Mouse (Mus musculus) neural tube, embryonic 12.5 days (tissue): Measurements from ENCODE around the gene Grk2. TPM values are rescaled to one million over a fixed set of nuclear protein-coding genes. Genes with fewer than 3 reads are reported as not detected.

Experiments used
- ATAC-seq: fragments of 200-750 bp; cut with Nextera tagmentation; 2 replicates; pipeline ENCODE4 v1.8.0; 2017; ENCODE audit warnings: low read depth, mild to moderate bottlenecking, moderate TSS enrichment, moderate library complexity; ENCODE audit not compliant: low FRiP score
- H3K27ac ChIP-seq: fragments of 300-500 bp; sonication (generic); 2 replicates; pipeline ENCODE4 v1.5.1; 2016
- H3K27me3 ChIP-seq: fragments of 300-500 bp; sonication (generic); replicated peaks from 2 replicates; pipeline ENCODE4 v1.6.1; 2016; ENCODE audit warnings: mild to moderate bottlenecking
- H3K36me3 ChIP-seq: fragments of 300-500 bp; sonication (generic); 2 replicates; pipeline ENCODE4 v1.6.1; 2016; ENCODE audit warnings: mild to moderate bottlenecking
- H3K4me1 ChIP-seq: fragments of 300-500 bp; sonication (generic); 2 replicates; pipeline ENCODE4 v1.6.1; 2016
- H3K4me2 ChIP-seq: fragments of 300-500 bp; sonication (generic); replicated peaks from 2 replicates; pipeline ENCODE4 v1.6.1; 2016; ENCODE audit warnings: mild to moderate bottlenecking
- H3K4me3 ChIP-seq: fragments of 300-500 bp; sonication (generic); 2 replicates; pipeline ENCODE4 v1.5.1; 2016
- H3K9ac ChIP-seq: fragments of 300-500 bp; sonication (generic); 2 replicates; pipeline ENCODE4 v1.6.1; 2016; ENCODE audit warnings: mild to moderate bottlenecking
- H3K9me3 ChIP-seq: fragments of 300-500 bp; sonication (generic); 2 replicates; pipeline ENCODE4 v1.6.1; 2016; ENCODE audit warnings: mild to moderate bottlenecking
- WGBS: fragments of 180-500 bp; shearing (Covaris S2); methylation state at CpG from one replicate; pipeline ENCODE4 v1.1.7; 2016; 5-methylcytosine and 5-hydroxymethylcytosine counted together
- polyA plus RNA-seq: library from polyadenylated mRNA; unstranded; fragments of >200 nt; fragmentation: Nextera tagmentation; extraction: Ambion mirVana; gene quantifications from 2 replicates; pipeline ENCODE4 v1.2.1, GENCODE M21; 2016

Grk2 gene
- polyA plus RNA-seq, 1 experiment from 2014 or later: 21.2 TPM

DNA sequence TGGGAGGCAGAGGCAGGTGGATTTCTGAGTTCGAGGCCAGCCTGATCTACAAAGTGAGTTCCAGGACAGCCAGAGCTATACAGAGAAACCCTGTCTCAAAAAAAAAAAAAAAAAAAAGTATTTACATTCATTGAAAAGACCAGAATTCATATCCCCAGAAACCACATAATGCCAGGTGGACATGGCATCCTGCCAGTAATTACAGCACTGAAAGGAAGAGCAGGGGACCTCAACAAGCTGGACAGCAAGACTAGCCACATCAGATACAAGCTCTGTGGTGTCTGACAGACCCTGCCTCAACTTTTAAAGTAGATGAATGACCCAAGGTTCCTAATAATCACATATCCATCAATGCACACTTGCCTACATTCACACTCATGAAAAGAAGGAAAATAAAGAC is 15.6 kb upstream of the Grk2 start:
- no peak overlapping the region for H3K4me3 ChIP-seq
- no peaks in the 10 kb centered on the region for H3K4me1 ChIP-seq
- no peak for ATAC-seq
- H3K9ac ChIP-seq: no peak overlapping the region
- no peak overlapping the region for H3K4me2 ChIP-seq
- no peaks in the 10 kb centered on the region for H3K27me3 ChIP-seq
- 100% methylated on average over 1 of the region's 1 CpGs for WGBS
- H3K36me3 ChIP-seq: peaks cover 90% of the 10 kb centered on the region
- no peak overlapping the region for H3K27ac ChIP-seq
- H3K9me3 ChIP-seq: no peaks in the 10 kb centered on the region

DNA sequence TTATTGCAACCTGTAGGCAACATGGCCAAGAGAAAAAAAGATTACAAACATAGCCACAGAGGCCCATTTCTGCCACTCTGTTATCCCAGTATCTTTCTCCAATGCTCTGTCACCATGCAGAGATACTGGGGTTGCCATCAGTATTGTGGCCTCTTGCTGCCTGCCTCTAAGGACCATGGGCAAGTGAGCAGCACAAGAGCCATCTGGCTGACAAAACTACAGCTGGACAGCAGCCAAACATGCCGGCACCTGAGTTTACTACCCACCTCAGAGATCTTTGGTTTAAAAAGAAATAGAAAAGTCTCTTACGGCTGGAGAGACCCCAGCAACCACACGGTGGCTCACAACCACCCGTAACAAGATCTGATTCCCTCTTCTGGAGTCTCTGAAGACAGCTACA is 13.2 kb upstream of the Grk2 start:
- Histone ChIP-seq H3K27ac (no peak overlapping the region), H3K4me1 (no peaks in the 10 kb centered on the region), H3K27me3 (no peaks in the 10 kb centered on the region), H3K9ac (no peak overlapping the region), H3K4me3 (no peak overlapping the region), H3K4me2 (no peak overlapping the region), H3K9me3 (no peaks in the 10 kb centered on the region), H3K36me3 (peaks cover 77% of the 10 kb centered on the region)
- no peak for ATAC-seq
- WGBS: 90% methylated on average over 4 of the region's 4 CpGs

DNA sequence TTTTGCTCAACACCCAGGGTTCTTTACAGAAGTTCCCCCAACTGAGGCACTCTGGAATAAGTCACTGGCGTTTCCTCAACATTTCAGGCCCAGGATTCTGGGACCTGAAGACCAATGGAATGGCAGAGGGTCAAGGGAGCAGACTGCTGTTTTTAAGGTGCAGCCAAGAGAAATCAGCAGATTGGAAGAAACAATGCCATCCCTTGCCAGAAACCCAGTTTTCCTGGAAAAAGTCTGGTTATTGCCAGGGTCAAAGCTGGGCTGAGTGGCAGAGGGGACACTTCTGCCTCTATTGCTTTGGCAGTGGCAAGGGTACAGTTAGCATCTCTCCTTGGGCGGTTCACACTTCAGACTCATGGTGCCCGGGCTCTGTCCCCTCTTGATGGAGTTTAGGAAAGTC is 11.2 kb upstream of the Grk2 start:
- H3K4me2 ChIP-seq: no peak overlapping the region
- H3K4me1 ChIP-seq: no peaks in the 10 kb centered on the region
- H3K9ac ChIP-seq: no peak overlapping the region
- H3K9me3 ChIP-seq: no peaks in the 10 kb centered on the region
- H3K27ac ChIP-seq: no peak overlapping the region
- peaks cover 71% of the 10 kb centered on the region for H3K36me3 ChIP-seq
- no peak for ATAC-seq
- H3K27me3 ChIP-seq: no peaks in the 10 kb centered on the region
- no peak overlapping the region for H3K4me3 ChIP-seq
- WGBS: 95% methylated on average over 3 of the region's 3 CpGs

DNA sequence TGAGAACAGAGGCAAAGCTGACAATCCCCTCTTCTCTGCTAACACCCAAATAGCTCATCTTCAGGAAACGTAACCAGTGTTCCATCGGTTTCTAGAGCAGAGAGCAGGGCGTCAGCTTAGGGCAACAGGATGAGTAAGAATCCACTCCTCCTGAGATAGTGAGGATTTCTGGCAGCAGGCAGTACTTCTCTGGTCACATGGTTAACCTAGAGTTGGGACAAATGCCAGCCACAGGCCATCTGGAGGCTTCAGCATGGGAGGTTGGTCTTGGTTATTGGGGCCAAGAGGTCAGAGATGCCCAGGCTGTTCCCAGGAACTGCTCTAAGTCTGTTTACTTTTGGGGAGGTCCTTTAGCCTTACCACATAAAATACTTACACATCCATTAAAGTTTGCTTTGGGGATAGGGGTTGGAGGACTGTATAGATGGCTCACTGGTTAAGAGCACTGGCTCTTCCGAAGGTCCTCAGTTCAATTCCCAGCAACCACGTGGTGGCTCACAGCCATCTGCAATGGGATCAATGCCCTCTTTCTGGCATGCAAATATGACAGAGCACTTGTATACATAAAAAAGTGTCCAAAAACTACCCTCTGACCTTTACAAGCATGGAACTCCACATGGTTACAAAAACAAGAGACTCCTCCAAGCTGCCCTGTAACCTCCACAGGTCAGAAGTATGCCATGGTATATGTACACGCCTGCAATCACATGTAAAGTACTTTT is 9.4 kb upstream of the Grk2 start:
- H3K36me3 ChIP-seq: peaks cover 55% of the 10 kb centered on the region
- no peak overlapping the region for H3K9ac ChIP-seq

DNA sequence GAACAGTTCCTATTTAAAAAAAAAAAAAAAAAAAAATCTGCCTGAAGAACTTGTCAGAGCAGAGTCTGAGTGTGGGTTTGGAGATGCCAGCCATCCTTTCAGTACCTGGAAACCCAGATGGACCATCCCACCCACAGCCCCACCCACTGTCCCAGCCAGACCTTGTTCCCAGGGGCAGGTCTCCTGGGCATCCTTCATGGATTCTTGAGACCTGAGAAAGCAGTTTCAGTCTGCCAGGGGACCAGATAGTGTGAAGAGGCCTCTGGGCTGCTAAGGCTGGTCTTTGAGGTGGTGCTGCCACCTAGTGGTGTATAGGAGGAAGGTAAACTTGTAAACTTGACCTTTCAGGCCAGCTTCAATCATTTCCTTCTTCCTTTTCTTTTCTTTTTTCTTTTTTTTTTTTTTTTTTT is 3.8 kb upstream of the Grk2 start:
- no peaks in the 10 kb centered on the region for H3K27me3 ChIP-seq
- no peak overlapping the region for H3K4me2 ChIP-seq
- H3K9ac ChIP-seq: no peak overlapping the region
- peaks cover 12% of the 10 kb centered on the region for H3K4me1 ChIP-seq
- H3K9me3 ChIP-seq: no peaks in the 10 kb centered on the region
- no peak for ATAC-seq
- H3K36me3 ChIP-seq: peaks cover 10% of the 10 kb centered on the region; the same call in 1 of the 2 replicates
- H3K4me3 ChIP-seq: no peak overlapping the region
- no peak overlapping the region for H3K27ac ChIP-seq

More for the DNA sequence above, 9.4 kb upstream of the Grk2 start:
- no peak for ATAC-seq
- Histone ChIP-seq H3K9me3 (no peaks in the 10 kb centered on the region), H3K4me2 (no peak overlapping the region), H3K27ac (no peak overlapping the region), H3K27me3 (no peaks in the 10 kb centered on the region), H3K4me3 (no peak overlapping the region), H3K4me1 (no peaks in the 10 kb centered on the region)
- WGBS: 87% methylated on average over 6 of the region's 6 CpGs

DNA sequence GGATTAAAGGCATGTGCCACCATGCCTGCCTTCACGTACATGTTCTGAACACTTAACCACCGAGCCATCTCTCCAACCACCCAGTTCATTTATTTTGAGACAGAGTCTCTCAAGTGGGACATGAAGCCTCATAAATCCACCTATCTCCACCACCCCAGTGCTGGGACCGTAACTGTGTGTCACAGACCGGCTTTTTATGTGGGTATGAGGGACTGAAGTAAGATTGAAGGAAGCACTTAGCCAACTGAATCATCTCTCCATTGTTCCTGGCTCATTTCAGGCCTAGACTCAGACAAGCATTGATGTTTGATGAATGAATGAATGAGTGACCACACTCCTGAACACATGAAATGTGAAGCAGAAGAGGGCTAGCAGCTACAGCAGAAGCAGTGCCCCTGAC is 3.3 kb upstream of the Grk2 start:
- no peaks in the 10 kb centered on the region for H3K9me3 ChIP-seq
- no peak overlapping the region for H3K9ac ChIP-seq
- H3K27me3 ChIP-seq: no peaks in the 10 kb centered on the region
- ATAC-seq: no peak
- H3K27ac ChIP-seq: no peak overlapping the region
- H3K4me2 ChIP-seq: no peak overlapping the region
- H3K4me1 ChIP-seq: peaks cover 17% of the 10 kb centered on the region
- peaks cover 10% of the 10 kb centered on the region; the same call in 1 of the 2 replicates for H3K36me3 ChIP-seq
- 96% methylated on average over 4 of the region's 4 CpGs for WGBS
- no peak overlapping the region for H3K4me3 ChIP-seq

DNA sequence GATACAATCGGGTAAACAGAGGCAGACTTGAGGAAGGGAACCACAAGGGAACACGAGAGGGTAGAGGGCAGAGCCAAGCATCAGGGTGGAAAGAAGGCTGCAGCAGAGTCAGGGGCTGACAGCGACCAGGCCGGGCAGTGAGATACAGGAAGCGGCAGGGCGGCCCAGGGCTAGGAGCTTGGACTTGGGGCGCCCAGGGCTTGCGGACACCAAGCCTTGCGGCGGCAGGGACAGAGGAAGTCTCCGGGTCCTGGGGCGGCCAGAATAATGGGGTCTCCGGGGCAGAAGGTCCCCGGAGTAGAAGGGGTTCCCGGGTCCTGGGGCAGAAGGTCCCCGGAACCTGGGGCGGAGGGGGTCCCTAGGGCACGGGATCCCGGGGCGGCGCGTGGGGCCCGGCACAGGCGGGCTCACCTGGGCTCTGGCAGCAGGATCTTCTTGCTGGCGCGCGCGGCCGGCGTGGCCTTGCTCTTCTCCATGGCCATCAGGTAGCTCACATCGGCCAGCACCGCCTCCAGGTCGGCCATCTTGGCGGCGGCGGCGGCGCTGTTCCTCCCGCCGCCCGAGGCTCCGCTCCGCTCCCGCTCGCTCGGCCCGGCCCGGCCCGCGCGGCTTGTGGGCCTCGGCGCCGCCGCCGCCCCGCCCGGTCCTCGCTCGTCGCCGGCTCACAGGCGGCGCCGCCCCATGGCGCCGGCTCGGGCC is 382 bp downstream of the Grk2 start:
- Histone ChIP-seq H3K9ac (peak overlapping the region; percentile 89), H3K9me3 (no peaks in the 10 kb centered on the region), H3K4me1 (peaks cover 54% of the 10 kb centered on the region), H3K4me3 (peak overlapping the region; percentile 93), H3K36me3 (no peaks in the 10 kb centered on the region), H3K4me2 (peak overlapping the region; percentile 79), H3K27me3 (no peaks in the 10 kb centered on the region), H3K27ac (peak overlapping the region; percentile 64; the same call in 1 of the 2 replicates)
- WGBS: under 1% methylated on average over 64 of the region's 68 CpGs
- peak; percentile 70 for ATAC-seq

DNA sequence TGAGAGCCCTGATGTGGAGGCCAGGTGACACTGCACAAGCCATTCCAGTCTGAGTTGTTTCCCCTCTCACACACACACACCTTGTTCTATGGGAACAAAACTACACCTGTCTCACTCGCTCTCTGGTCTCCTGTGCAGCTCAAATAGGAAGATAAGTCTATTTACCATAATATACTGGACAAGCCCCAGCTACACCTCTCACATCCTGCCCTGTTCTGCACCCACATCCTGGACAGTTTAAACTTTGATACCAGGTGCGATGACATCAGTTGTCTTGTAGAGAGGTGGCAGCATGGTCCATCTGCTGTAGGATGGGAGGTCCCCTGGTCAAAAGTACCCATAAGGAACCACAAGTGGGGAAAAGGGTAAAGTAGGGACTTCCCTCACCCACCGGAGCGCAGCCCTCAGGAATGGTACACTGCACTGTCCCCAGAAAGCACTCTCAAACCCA is 1.1 kb downstream of the Grk2 start:
- Histone ChIP-seq H3K27ac (no peak overlapping the region), H3K9me3 (no peaks in the 10 kb centered on the region), H3K9ac (peak overlapping the region; percentile 89), H3K27me3 (no peaks in the 10 kb centered on the region), H3K4me3 (peak overlapping the region; percentile 93), H3K4me1 (peaks cover 61% of the 10 kb centered on the region), H3K36me3 (no peaks in the 10 kb centered on the region), H3K4me2 (peak overlapping the region; percentile 79)
- WGBS: 62% methylated on average over 4 of the region's 4 CpGs
- ATAC-seq: no peak

DNA sequence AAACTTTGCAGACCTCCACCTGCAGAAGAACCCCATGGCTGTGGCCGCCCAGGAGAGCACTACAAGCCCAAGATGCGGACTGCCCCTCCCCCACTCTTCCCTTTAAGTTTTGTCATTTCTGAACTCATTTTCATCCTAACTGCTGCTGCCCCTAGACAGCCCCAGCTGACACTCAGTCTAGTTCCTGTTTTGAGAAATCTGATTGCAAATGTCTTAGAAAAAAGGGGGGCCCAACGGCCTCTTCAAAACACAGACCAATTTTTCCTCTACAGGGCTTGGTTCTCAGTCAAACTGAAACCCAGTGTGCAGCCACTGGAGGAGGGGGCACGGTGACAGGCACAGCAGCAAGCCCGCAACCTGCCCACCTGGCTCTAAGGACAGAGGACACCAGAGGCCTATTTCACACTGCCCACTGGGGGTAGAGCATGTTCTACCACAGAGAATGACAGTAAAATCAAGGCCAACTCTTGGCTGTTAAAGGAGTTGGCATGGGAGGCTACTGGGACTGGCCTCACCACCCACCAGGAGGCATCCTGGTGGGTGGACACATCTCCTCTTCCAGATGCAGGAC is 1.7 kb downstream of the Grk2 start:
- no peaks in the 10 kb centered on the region for H3K36me3 ChIP-seq
- H3K9ac ChIP-seq: no peak overlapping the region
- peak overlapping the region; percentile 79 for H3K4me2 ChIP-seq
- no peak overlapping the region for H3K27ac ChIP-seq
- no peaks in the 10 kb centered on the region for H3K27me3 ChIP-seq
- H3K9me3 ChIP-seq: no peaks in the 10 kb centered on the region
- WGBS: 87% methylated on average over 5 of the region's 5 CpGs
- H3K4me3 ChIP-seq: peak overlapping the region; percentile 93; the same call in 1 of the 2 replicates
- peaks cover 63% of the 10 kb centered on the region for H3K4me1 ChIP-seq
- ATAC-seq: no peak

DNA sequence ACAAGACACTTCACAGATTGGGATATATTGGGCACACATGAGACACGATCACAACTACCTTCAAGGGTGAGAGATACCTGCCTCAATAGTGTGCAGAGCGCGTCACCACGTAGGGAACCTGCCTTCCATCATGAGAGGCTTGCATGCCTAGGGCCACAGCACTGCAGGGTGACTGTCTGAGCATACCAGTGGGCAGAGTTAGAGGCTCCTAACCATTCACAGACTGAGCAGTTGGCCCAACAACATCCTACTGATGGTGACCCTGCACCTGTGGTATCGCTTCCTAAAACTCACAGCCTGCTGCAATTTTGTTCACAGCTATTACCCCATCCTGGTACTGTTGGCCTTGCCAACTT is 2.4 kb downstream of the Grk2 start:
- H3K9me3 ChIP-seq: no peaks in the 10 kb centered on the region
- H3K27me3 ChIP-seq: no peaks in the 10 kb centered on the region
- no peak overlapping the region for H3K27ac ChIP-seq
- peak overlapping the region; percentile 79; the same call in 1 of the 2 replicates for H3K4me2 ChIP-seq
- H3K9ac ChIP-seq: 0 out of 2 replicates have a peak overlapping the region, but pooled peaks have one; percentile 30
- H3K4me3 ChIP-seq: no peak overlapping the region
- peaks cover 63% of the 10 kb centered on the region for H3K4me1 ChIP-seq
- H3K36me3 ChIP-seq: no peaks in the 10 kb centered on the region
- ATAC-seq: no peak
- 94% methylated on average over 5 of the region's 5 CpGs for WGBS

DNA sequence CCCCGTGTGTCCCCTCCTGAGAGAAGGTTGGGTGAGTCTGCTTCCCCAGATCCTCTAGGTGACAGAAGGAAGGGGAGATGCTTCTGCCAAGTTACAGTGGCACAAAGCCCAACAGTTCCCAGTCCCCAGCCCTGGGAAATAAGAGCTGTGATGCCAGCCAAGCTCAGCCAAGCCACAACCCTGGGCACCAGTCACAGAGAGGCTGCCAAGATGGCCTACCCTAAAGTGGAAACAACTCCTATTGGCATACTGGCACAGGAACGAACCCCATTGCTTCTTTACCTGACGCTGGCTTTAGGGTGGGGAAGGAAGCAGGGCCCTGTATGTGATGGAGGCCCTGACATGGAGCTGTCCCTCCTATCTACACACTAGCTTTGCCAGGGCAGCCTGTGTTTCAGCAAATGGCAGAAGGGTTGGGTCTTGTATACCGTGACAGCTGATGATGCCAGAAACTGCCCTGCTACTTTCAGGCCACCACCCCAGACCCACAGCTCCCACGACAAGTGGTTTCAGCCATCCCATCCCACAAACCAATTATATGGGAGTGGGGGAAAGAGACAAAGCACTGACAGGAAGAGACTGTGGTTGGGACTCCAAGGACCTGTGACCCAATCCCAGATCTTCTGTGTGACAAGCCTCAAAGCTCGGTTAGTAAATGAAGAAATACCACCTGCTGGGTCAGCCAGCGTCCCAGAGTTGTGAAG is 2.9 kb downstream of the Grk2 start:
- Histone ChIP-seq H3K9me3 (no peaks in the 10 kb centered on the region), H3K27me3 (no peaks in the 10 kb centered on the region), H3K4me3 (no peak overlapping the region), H3K9ac (peak overlapping the region; percentile 30; the same call in 1 of the 2 replicates), H3K4me2 (peak overlapping the region; percentile 79), H3K36me3 (no peaks in the 10 kb centered on the region), H3K4me1 (peaks cover 63% of the 10 kb centered on the region), H3K27ac (no peak overlapping the region)
- ATAC-seq: no peak
- 75% methylated on average over 7 of the region's 7 CpGs for WGBS
